Mouse (Mus musculus) kidney, adult 2 months (tissue): ENCODE measurements around the gene Psmc4.

Source experiments
- CTCF ChIP-seq: fragments of 200-500 bp; conservative IDR thresholded peaks from 2 replicates; pipeline ENCODE4 v1.5.1; 2011; ENCODE audit warnings: low read depth, mild to moderate bottlenecking, control low read depth, low read length, moderate library complexity, mixed read lengths; ENCODE audit not compliant: insufficient read depth, insufficient read length
- POLR2A ChIP-seq: fragments of 200-500 bp; IDR thresholded peaks from one replicate; pipeline ENCODE4 v1.6.1; 2011; ENCODE audit warnings: low read depth, low read length, control low read depth

DNA sequence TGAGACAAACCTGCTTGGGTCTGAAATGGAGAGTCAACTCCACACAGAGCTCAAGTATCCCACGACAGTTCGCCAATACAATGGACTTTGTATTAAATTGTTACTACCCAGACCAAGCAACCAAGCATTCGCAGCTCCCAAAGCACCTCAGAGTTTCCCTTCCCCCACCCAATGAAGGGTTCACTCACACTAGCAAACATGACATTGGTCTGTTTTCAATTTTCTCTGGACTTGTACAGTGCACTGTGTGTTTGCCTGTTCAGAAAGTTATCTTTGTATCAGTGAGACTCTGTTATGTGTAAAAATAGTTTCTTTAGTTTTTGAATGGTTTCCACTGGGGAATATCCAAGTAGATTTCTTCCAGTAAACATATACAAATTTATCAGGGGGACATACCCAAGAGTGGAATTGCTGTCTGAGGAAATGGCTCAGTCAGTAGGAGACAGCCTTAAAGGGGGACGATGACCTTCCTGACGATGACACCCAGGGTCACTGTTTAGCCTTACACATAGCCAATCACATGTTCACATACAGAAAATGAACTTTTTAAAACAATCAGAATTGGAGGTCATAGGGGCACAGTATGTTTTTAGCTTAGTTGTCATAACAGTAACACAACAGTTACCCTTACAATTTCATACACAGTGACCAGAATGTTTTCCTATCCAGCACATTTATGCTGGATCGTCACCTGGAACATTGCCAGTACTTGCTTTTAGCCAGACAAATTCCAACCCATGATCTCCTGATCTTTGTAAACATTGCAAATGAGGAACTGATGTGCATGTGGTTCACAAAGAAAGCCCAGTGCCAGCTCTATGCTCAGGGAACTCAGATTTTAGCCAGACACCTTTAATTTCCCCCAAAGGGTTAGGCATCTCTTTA lies 3.4 kb upstream of the Psmc4 start:
- no peak for TF ChIP-seq POLR2A
- TF ChIP-seq CTCF, result no peak
